Mouse (Mus musculus) bone marrow, adult 2 months (tissue): ENCODE measurements around the gene Ccdc151.

Experiments used
- CTCF ChIP-seq: fragments of 200-500 bp; IDR thresholded peaks from 2 replicates; pipeline ENCODE4 v1.5.1; 2011; ENCODE audit warnings: low read length, control low read depth; ENCODE audit not compliant: control insufficient read depth, insufficient read depth
- POLR2A ChIP-seq: fragments of 200-500 bp; IDR thresholded peaks from 2 replicates; pipeline ENCODE4 v1.6.1; 2011; ENCODE audit warnings: low read depth, mild to moderate bottlenecking, control low read depth, low read length, borderline replicate concordance; ENCODE audit not compliant: control insufficient read depth

- TF ChIP-seq POLR2A (peak; percentile 75), CTCF (no peak)
Measured at GRCm38 (mm10) chr9:21962416-21963059, 39.9 kb downstream of the Ccdc151 start.
